Mouse (Mus musculus) brown adipose tissue, adult 24 weeks (tissue): Measurements from ENCODE around the gene Gm49416. TPM values are rescaled to one million over a fixed set of nuclear protein-coding genes. Genes with fewer than 3 reads are reported as not detected.

ENCODE experiments used
- H3K27ac ChIP-seq: fragments of 200-500 bp; replicated peaks from 2 replicates; pipeline ENCODE4 v1.5.1; 2012; ENCODE audit warnings: low read depth, mild to moderate bottlenecking, low read length
- H3K4me1 ChIP-seq: fragments of 200-500 bp; 2 replicates; pipeline ENCODE4 v1.6.1; 2012; ENCODE audit warnings: low read length, mixed read lengths; ENCODE audit not compliant: control insufficient read depth, insufficient read depth, insufficient read length
- H3K4me3 ChIP-seq: fragments of 200-500 bp; 2 replicates; pipeline ENCODE4 v1.5.1; 2012; ENCODE audit warnings: low read depth, mild to moderate bottlenecking, low read length, moderate library complexity; ENCODE audit not compliant: insufficient read depth
- polyA plus RNA-seq: library from polyadenylated mRNA; stranded (reverse); fragments of >200 nt; gene quantifications from 2 replicates; pipeline ENCODE4 v1.2.4, GENCODE M21; 2012; ENCODE audit not compliant: missing spikeins, insufficient read depth, insufficient read length

The Gm49416 gene
- polyA plus RNA-seq, 1 experiment: not detected

- H3K27ac ChIP-seq: no peak overlapping the region
- no peak overlapping the region for H3K4me3 ChIP-seq
- peaks cover under 1% of the 10 kb centered on the region for H3K4me1 ChIP-seq
Measured at GRCm38 (mm10) chr19:8926766-8927165, 38.0 kb downstream of the Gm49416 start.

DNA sequence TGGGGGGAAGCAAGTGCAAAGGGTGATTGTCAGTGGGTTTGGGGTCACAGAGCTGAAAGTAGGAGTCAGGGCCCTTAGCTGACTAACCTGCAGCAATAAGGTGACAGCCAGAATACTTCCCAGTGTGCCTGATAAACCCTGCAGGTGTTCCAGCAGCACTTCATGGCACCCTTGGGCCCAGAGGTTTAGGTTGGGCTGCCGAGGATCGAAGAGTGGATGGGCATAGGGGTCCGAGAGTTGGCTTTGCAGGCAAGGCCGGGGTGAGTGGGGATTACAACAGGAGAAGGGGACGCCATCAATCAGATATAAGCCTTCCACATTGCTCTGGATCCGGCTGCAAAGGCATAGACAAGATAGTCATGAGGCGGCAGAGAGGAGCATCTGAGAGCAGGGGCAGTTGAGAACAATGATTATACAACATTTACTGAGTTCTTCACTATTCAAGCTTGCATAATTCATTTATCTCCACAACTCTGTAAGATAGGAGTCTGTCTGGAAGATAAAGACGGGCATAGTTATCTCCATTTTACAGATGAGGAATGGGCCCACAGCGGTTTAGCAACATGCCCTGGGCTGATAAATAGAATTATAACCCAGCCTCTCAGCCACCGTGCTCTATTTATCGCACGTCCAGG lies 39.3 kb downstream of the Gm49416 start:
- Histone ChIP-seq H3K4me3 (no peak overlapping the region), H3K4me1 (no peaks in the 10 kb centered on the region), H3K27ac (no peak overlapping the region)

- no peaks in the 10 kb centered on the region for H3K4me1 ChIP-seq
- H3K4me3 ChIP-seq: peak overlapping the region; percentile 92
- H3K27ac ChIP-seq: peak overlapping the region; percentile 25; the same call in 1 of the 2 replicates
Measured at GRCm38 (mm10) chr19:8928689-8929223, 40.0 kb downstream of the Gm49416 start.

DNA sequence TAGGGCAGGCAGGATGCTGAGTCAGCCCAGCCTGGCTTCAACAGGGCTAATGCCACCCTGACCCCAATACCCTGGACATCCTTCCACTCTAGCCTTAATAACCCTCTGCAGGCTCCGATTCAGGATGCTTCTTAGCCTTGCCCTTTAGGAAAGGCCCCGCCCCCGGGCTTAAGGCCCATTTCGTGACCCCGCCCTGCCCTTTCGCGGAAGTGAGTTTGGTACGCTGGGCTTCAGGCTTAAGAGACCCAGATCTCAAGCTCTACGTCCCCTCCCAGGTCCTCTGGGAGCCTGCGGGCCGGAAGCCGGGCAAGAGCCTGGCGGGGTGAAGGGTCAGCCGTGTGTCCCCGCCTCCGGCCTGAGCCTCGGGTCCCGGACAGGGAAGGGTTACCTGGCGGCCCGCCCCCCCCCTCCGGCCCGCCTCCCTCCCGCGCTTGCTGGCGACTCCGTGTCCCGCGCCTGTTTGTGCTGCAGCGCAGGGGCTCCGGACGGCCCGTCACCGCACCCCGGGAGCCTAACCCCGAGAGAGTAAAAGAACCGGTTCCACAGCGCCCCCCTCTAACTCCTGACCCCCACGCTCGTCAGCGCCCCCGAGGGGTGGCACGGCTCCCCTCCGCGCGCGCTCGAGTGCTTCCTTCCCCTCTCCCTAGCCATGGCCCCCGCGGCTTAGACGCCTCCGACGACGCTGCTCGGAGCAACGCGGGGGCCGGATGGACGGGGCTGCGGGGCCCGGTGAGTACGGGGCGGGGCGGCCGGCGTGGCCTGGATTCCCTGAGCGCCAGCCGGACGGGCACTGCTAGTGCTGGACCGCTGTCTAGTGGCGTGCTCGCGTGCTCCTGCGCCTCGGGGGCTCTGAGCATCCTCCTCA lies 40.7 kb downstream of the Gm49416 start, which contains the start of the genes Rom1 and Eml3:
Rom1 (minus strand) TSS at position 133 of the 865 bp plus-strand sequence.
Eml3 (plus strand) TSS at position 329 of the 865 bp plus-strand sequence.
- peak within 1 kb of the TSS; percentile 92 for H3K4me3 ChIP-seq

DNA sequence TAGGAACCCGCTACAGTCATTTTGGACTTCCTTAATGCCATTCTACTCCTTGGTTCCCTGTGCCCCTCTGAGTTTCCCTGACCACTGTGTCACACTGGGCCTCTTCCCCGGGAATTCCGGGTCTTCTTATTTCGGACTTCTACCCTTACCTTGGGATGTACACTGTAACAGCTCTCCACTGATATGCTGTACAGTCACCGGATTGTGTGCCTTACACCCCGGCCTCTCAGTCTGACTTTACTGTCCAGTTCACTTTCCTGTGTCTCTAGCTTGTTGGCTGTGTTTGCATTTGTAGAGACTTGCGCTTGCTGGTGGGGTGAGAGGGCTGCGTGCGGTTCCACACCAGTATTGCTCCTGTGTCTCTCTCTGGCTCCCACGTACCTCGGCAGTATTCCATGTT lies 41.4 kb downstream of the Gm49416 start:
- H3K4me1 ChIP-seq: no peaks in the 10 kb centered on the region
- H3K27ac ChIP-seq: peak overlapping the region; percentile 70
- peak overlapping the region; percentile 92 for H3K4me3 ChIP-seq

More for the DNA sequence above, 40.7 kb downstream of the Gm49416 start, which contains the start of the genes Rom1 and Eml3:
- Histone ChIP-seq H3K27ac (peak within 1 kb of the TSS; percentile 70), H3K4me1 (no peaks in the 10 kb centered on the region)

DNA sequence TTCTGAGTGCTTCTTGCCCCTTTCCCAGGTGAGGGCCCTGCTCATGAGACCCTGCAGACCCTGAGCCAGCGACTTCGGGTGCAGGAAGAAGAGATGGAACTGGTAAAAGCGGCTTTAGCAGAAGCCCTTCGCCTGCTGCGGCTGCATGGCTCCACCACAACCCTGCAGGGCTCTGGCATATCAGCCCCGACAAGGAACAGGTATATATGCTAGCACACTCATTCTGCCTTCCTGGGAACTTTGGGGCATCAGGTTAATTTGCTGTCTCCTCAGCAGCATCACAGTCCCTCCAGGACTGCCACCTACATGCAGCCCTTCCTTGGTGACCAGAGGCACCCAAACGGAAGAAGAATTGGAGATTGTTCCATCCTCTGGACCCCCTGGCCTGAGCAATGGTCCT lies 42.0 kb downstream of the Gm49416 start:
- H3K4me3 ChIP-seq: 0 out of 2 replicates have a peak overlapping the region, but pooled peaks have one; percentile 92
- no peaks in the 10 kb centered on the region for H3K4me1 ChIP-seq
- H3K27ac ChIP-seq: no peak overlapping the region

- Histone ChIP-seq H3K4me1 (no peaks in the 10 kb centered on the region), H3K4me3 (no peak overlapping the region), H3K27ac (no peak overlapping the region)
Measured at GRCm38 (mm10) chr19:8936736-8937135, 48.0 kb downstream of the Gm49416 start.

DNA sequence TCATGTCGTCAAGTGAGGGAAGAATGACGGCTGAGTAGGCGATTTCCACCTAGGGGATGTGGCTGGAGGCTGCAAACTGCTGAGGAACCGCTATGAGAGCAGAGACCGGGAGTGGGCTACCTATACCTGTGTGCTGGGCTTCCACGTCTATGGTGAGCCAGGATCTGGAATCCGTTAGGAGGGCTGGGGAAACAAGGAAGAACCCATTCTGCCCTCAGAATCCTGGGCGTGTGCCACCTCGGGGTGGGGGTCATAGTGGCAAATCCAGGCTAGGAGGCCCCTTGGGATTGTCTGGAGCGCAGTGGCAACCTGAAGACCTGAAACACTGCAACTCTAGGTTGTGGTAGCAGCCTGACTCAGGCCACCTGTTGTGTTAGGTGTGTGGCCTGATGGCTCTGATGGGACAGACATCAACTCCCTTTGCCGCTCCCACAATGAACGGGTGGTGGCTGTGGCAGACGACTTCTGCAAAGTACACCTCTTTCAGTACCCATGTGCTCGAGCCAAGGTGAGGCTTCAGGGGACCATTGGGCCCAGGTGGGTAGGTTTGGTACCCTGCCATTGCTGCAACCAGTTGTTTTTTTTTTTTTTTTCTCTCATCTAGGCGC lies 51.9 kb downstream of the Gm49416 start:
- 0 out of 2 replicates have a peak, but pooled peaks cover 2% of the 10 kb centered on the region for H3K4me1 ChIP-seq
- H3K27ac ChIP-seq: no peak overlapping the region; the same call in 1 of the 2 replicates
- H3K4me3 ChIP-seq: peak overlapping the region; percentile 86; the same call in 1 of the 2 replicates

DNA sequence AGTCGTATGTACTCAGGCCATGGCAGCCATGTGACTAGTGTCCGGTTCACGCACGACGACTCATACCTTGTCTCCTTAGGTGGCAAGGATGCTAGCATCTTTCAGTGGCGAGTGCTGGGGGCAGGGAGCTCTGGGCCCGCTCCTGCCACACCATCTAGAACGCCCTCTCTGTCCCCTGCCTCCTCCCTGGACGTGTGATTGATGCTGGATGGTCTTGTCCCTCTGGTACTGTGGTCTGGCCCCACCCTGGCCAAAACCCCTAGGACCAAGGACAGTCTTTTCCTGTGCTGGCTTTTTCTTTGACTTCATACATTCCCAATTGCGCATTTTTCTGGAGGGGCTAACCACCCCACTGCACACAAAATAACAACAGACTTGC lies 52.4 kb downstream of the Gm49416 start:
- Histone ChIP-seq H3K27ac (no peak overlapping the region; the same call in 1 of the 2 replicates), H3K4me1 (0 out of 2 replicates have a peak, but pooled peaks cover 2% of the 10 kb centered on the region), H3K4me3 (peak overlapping the region; percentile 86)

- Histone ChIP-seq H3K27ac (peak within 1 kb of the TSS; percentile 89), H3K4me3 (peak within 1 kb of the TSS; percentile 86), H3K4me1 (0 out of 2 replicates have a peak, but pooled peaks cover 2% of the 10 kb centered on the region)
Measured at GRCm38 (mm10) chr19:8941515-8942217, 52.9 kb downstream of the Gm49416 start, which contains the start of gene Mta2. Gene Mta2 (plus strand): TSS chr19:8941875.

DNA sequence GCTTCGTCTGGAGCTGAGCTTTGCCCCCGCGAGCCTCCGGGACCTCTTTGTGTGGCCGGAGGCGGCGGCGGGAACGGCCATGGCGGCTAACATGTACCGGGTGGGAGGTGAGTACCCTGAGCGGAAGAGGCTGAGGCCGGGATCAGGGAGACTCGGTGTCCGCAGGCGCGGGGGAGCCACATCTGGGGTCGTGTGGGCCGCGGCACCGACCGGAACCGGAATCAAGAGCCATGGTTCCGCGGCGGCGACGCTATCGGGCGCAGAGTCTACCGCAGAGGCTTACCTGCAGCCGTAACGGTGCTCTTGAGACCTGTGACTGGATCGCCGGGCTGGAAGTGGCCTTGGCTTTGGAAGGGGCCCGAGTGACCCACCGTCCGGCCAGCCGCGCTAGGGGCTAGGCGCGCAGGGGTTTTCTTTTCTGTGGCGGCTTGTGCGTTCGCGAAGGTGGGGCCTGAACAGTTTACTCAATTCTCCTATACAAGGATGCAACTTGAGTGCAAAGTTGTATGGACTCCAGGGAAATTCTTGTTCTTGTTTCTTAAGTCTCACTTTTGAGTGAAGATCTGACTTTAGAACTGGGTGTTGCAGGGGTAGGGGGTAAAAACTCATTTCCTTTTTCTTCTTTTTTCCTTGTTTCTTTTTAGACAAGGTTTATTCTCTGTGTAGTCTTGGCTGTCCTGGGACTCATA lies 53.7 kb downstream of the Gm49416 start:
- Histone ChIP-seq H3K27ac (peak overlapping the region; percentile 89), H3K4me1 (0 out of 2 replicates have a peak, but pooled peaks cover 2% of the 10 kb centered on the region), H3K4me3 (peak overlapping the region; percentile 86)

DNA sequence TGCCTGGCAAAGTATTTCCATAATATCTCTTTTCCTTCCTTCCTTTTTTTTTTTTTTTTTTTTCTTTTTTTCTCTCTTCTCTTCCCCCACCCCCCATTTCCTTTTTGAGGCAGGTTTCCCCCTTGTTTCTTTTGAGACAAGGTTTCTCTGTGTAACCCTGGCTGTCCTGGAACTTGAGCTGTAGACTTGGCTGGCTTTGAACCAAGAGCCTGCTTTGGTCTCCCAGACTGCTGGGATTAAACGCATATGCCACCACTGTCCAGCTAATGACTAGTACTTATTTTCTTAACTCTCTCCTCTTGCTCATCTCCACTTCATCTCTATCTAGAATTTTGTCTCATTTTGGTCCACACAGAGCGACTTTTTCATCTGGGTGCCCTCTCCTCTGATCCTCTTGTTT lies 54.3 kb downstream of the Gm49416 start:
- no peak overlapping the region for H3K27ac ChIP-seq
- H3K4me3 ChIP-seq: peak overlapping the region; percentile 86
- 0 out of 2 replicates have a peak, but pooled peaks cover 2% of the 10 kb centered on the region for H3K4me1 ChIP-seq

DNA sequence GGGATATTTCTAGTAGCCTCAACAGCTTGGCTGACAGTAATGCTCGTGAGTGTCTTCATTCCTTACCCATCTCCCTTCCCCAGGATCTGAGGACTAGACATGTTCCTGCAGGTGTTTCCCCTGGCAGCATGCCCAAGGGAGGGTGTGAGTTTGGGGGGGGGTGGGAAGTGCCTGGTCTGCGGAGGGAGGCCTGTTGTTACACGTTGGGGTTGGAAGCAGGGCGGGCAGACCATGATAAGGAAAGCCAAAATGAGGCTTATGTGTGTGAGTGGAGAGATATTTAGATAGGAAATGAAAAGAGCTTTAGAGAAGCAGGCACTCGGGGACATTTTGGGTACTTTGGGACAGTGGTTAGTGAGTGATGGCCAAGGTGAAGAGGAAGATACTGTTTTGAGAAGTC lies 55.3 kb downstream of the Gm49416 start:
- H3K4me3 ChIP-seq: peak overlapping the region; percentile 86

GRCm38 (mm10) chr19:8944750-8945149 lies 56.0 kb downstream of the Gm49416 start:
- Histone ChIP-seq H3K4me3 (peak overlapping the region; percentile 56), H3K27ac (no peak overlapping the region), H3K4me1 (0 out of 2 replicates have a peak, but pooled peaks cover 2% of the 10 kb centered on the region)

More for the DNA sequence above, 55.3 kb downstream of the Gm49416 start:
- H3K27ac ChIP-seq: no peak overlapping the region; the same call in 1 of the 2 replicates
- H3K4me1 ChIP-seq: 0 out of 2 replicates have a peak, but pooled peaks cover 2% of the 10 kb centered on the region
